Mouse (Mus musculus) thymus, adult 2 months (tissue): ENCODE results near the gene Upk1a.

Experiments used
- CTCF ChIP-seq: fragments of 200-500 bp; IDR thresholded peaks from 2 replicates; pipeline ENCODE4 v1.5.1; 2012; ENCODE audit warnings: mild to moderate bottlenecking, control low read depth, low read length, moderate library complexity, borderline replicate concordance; ENCODE audit not compliant: control insufficient read depth, poor library complexity, insufficient read depth; ENCODE audit errors: extremely low read depth
- POLR2A ChIP-seq: fragments of 200-500 bp; IDR thresholded peaks from 2 replicates; pipeline ENCODE4 v1.6.1; 2012; ENCODE audit warnings: mild to moderate bottlenecking, low read length, control low read depth, moderate library complexity; ENCODE audit not compliant: control insufficient read depth, poor library complexity, insufficient read depth; ENCODE audit errors: extremely low read depth

GRCm38 (mm10) chr7:30592772-30593423 lies 19.7 kb downstream of the Upk1a start:
- no peak for TF ChIP-seq CTCF
- no peak for TF ChIP-seq POLR2A
